Mouse (Mus musculus) thymus, adult 2 months (tissue): ENCODE measurements at regions not wholly inside any gene's neighbourhood (a gene's known extent, or its start where the extent isn't known, plus 50 kb on each side); places are given as distances from the start of the nearest gene placed in this dataset.

Source experiments
- CTCF ChIP-seq: fragments of 200-500 bp; IDR thresholded peaks from 2 replicates; pipeline ENCODE4 v1.5.1; 2012; ENCODE audit warnings: mild to moderate bottlenecking, control low read depth, low read length, moderate library complexity, borderline replicate concordance; ENCODE audit not compliant: control insufficient read depth, poor library complexity, insufficient read depth; ENCODE audit errors: extremely low read depth
- POLR2A ChIP-seq: fragments of 200-500 bp; IDR thresholded peaks from 2 replicates; pipeline ENCODE4 v1.6.1; 2012; ENCODE audit warnings: mild to moderate bottlenecking, low read length, control low read depth, moderate library complexity; ENCODE audit not compliant: control insufficient read depth, poor library complexity, insufficient read depth; ENCODE audit errors: extremely low read depth

GRCm38 (mm10) chr19:32958276-32958675 lies 201.0 kb downstream of the Pten start:
- no peak for TF ChIP-seq CTCF
- no peak for TF ChIP-seq POLR2A
